Mouse (Mus musculus): Measurements from ENCODE around the gene Prpsap1.

- TF ChIP-seq MAX (IDR thresholded peaks at IDR 0.05; ENCODE audit: low read depth) (no peak), POLR2A (IDR thresholded peaks at IDR 0.05; ENCODE audit: insufficient read length, low read depth) (no peak), E2F4 (IDR thresholded peaks at IDR 0.05; ENCODE audit: insufficient read depth) (no peak)
These were observed 811 bp downstream of the Prpsap1 start for GRCm38 (mm10) chr11:116493191-116493590.
